Mouse (Mus musculus) myocyte (in vitro differentiated cells): ENCODE data around the gene Rptor.

ENCODE experiments used
- CEBPB ChIP-seq: IDR thresholded peaks from 2 replicates; pipeline ENCODE4 v1.6.1; 2011; ENCODE audit warnings: mild to moderate bottlenecking, moderate library complexity; ENCODE audit not compliant: poor library complexity, insufficient read depth, severe bottlenecking
- E2F4 ChIP-seq: IDR thresholded peaks from one replicate; pipeline ENCODE4 v1.6.1; 2011; ENCODE audit warnings: mild to moderate bottlenecking, control low read depth, moderate library complexity; ENCODE audit not compliant: insufficient read depth
- MAX ChIP-seq: IDR thresholded peaks from one replicate; pipeline ENCODE4 v1.6.1; 2011; ENCODE audit warnings: low read depth, mild to moderate bottlenecking, control low read depth
- MYOD1 ChIP-seq, 3 experiments: IDR thresholded peaks; one replicate each; pipeline ENCODE4 v1.6.1; 2011; ENCODE audit warnings: control low read depth in 2 of 3, low read depth in 2 of 3, mild to moderate bottlenecking in 2 of 3, moderate library complexity in 1 of 3; ENCODE audit not compliant: insufficient read length in 2 of 3, control insufficient read depth in 1 of 3
- MYOG ChIP-seq, 3 experiments: IDR thresholded peaks; one replicate each; pipeline ENCODE4 v1.6.1; 2011; ENCODE audit warnings: control low read depth in 2 of 3, low read depth in 2 of 3, mild to moderate bottlenecking in 2 of 3; ENCODE audit not compliant: insufficient read length in 2 of 3, control insufficient read depth in 1 of 3, insufficient read depth in 1 of 3
- POLR2A ChIP-seq: IDR thresholded peaks from one replicate; pipeline ENCODE4 v1.6.1; 2011; ENCODE audit warnings: low read depth, mild to moderate bottlenecking, control low read depth, moderate library complexity; ENCODE audit not compliant: insufficient read length
- POLR2AphosphoS2 ChIP-seq: IDR thresholded peaks from one replicate; pipeline ENCODE4 v1.6.1; 2011; ENCODE audit warnings: low read depth, control low read depth; ENCODE audit not compliant: insufficient read length
- REST ChIP-seq: IDR thresholded peaks from one replicate; pipeline ENCODE4 v1.6.1; 2011; ENCODE audit warnings: mild to moderate bottlenecking, control low read depth, moderate library complexity; ENCODE audit not compliant: insufficient read depth, insufficient read length
- TCF12 ChIP-seq: IDR thresholded peaks from one replicate; pipeline ENCODE4 v1.6.1; 2011; ENCODE audit warnings: mild to moderate bottlenecking, control low read depth; ENCODE audit not compliant: poor library complexity, insufficient read depth, severe bottlenecking
- TCF3 ChIP-seq: IDR thresholded peaks from one replicate; pipeline ENCODE4 v1.6.1; 2011; ENCODE audit warnings: low read depth, control low read depth; ENCODE audit not compliant: insufficient read length
- USF1 ChIP-seq: IDR thresholded peaks from one replicate; pipeline ENCODE4 v1.6.1; 2011; ENCODE audit warnings: low read depth, mild to moderate bottlenecking, control low read depth, moderate library complexity

- no peak for TF ChIP-seq POLR2A
- TF ChIP-seq USF1 = no peak
- no peak for TF ChIP-seq MAX
- TF ChIP-seq POLR2AphosphoS2 = no peak
- no peak for TF ChIP-seq TCF3
- TF ChIP-seq TCF12 = no peak
- no peak for TF ChIP-seq E2F4
- no peak for TF ChIP-seq MYOG (IDR thresholded peaks at IDR 0.05; ENCODE audit: control insufficient read depth in 1 of 3, insufficient read depth in 1 of 3, insufficient read length in 2 of 3, low read depth in 2 of 3)
- TF ChIP-seq MYOD1 (IDR thresholded peaks at IDR 0.05; ENCODE audit: control insufficient read depth in 1 of 3, insufficient read length in 2 of 3, low read depth in 2 of 3) = no peak
- TF ChIP-seq REST = no peak
- TF ChIP-seq CEBPB = no peak
Observed at GRCm38 (mm10) chr11:119833311-119833710, 230.6 kb downstream of the Rptor start.
